Mouse (Mus musculus) neural tube, embryonic 13.5 days (tissue): ENCODE measurements around the gene Togaram1. TPM values are rescaled to one million over a fixed set of nuclear protein-coding genes. Genes with fewer than 3 reads are reported as not detected.

Experiments used
- ATAC-seq: fragments of 200-750 bp; cut with Nextera tagmentation; 2 replicates; pipeline ENCODE4 v1.8.0; 2017; ENCODE audit warnings: low read depth, mild to moderate bottlenecking, moderate TSS enrichment, moderate library complexity
- H3K27ac ChIP-seq: fragments of 300-500 bp; sonication (generic); replicated peaks from 2 replicates; pipeline ENCODE4 v1.5.1; 2015; ENCODE audit warnings: moderate library complexity, mild to moderate bottlenecking, inconsistent platforms
- H3K27me3 ChIP-seq: fragments of 300-500 bp; sonication (generic); 2 replicates; pipeline ENCODE4 v1.6.1; 2015; ENCODE audit warnings: mild to moderate bottlenecking, inconsistent platforms
- H3K36me3 ChIP-seq: fragments of 300-500 bp; sonication (generic); 2 replicates; pipeline ENCODE4 v1.6.1; 2015; ENCODE audit warnings: mild to moderate bottlenecking, inconsistent platforms
- H3K4me1 ChIP-seq: fragments of 300-500 bp; sonication (generic); replicated peaks from 2 replicates; pipeline ENCODE4 v1.6.1; 2015; ENCODE audit warnings: inconsistent platforms
- H3K4me2 ChIP-seq: fragments of 300-500 bp; sonication (generic); 2 replicates; pipeline ENCODE4 v1.6.1; 2015; ENCODE audit warnings: inconsistent platforms, mild to moderate bottlenecking, moderate library complexity
- H3K4me3 ChIP-seq: fragments of 300-500 bp; sonication (generic); 2 replicates; pipeline ENCODE4 v1.5.1; 2015; ENCODE audit warnings: mild to moderate bottlenecking, inconsistent platforms
- H3K9ac ChIP-seq: fragments of 300-500 bp; sonication (generic); 2 replicates; pipeline ENCODE4 v1.6.1; 2015; ENCODE audit warnings: moderate library complexity, mild to moderate bottlenecking, inconsistent platforms
- H3K9me3 ChIP-seq: fragments of 300-500 bp; sonication (generic); 2 replicates; pipeline ENCODE4 v1.6.1; 2016; ENCODE audit warnings: inconsistent platforms
- WGBS: fragments of 180-500 bp; shearing (Covaris S2); methylation state at CpG from one replicate; pipeline ENCODE4 v1.1.7; 2015; 5-methylcytosine and 5-hydroxymethylcytosine counted together
- polyA plus RNA-seq: library from polyadenylated mRNA; unstranded; fragments of >200 nt; fragmentation: Nextera tagmentation; extraction: Ambion mirVana; gene quantifications from 2 replicates; pipeline ENCODE4 v1.2.1, GENCODE M21; 2015

The Togaram1 gene
- 21.7 and 23.2 TPM in 2 replicates for polyA plus RNA-seq

DNA sequence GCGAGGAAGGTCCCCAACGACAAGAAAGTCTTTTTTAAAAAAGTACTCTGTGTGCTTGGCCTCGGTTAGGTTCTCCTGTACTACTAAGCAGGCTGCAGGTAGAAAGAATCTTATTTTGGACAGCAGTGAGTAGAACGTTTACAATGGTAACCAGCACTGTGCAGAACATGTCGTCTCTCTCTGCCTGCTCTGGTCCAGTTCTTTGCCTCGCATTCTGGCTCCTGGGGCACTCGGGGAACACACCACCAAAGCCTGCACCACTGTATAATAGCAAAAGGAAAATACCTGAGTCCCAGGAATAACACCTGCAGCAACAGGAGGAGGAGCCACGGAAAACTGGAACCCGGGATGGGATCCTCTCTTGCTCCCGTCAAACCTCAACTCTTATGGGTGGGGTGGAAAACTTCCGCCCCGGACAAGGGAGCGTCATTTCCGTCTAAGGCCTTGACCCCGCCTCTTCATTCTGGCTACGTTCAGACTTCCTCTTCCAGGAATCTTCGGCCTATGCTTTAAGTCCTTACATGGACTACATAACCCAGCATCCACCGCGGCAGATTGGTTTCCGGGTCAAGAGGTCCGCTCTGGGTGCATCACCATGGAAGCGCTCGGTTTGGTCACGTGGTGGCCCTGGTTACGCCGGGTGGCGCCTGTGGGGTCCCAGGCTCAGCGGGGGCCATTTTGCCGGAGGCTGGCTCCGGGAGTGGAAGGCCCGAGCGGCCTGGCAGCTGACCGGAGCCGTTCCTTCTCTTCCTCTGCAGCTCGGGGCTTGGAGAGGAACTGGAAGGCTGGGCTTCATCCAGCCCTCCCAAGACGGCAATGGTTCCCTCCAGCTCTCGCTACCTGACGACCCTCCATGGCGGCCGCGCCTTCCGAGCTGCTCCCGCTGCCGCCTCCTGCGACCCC lies at the start of gene Togaram1, which contains the start of gene Klhl28:
Gene Togaram1, plus strand, starts transcription at position 681 of the 903 bp plus-strand sequence.
Gene Klhl28, minus strand, starts transcription at position 411 of the 903 bp plus-strand sequence.
- H3K9me3 ChIP-seq, result no peaks in the 10 kb centered on the region
- no peaks in the 10 kb centered on the region for H3K36me3 ChIP-seq
- peak within 1 kb of the TSS; percentile 92 for H3K27ac ChIP-seq
- peaks cover 55% of the 10 kb centered on the region for H3K4me1 ChIP-seq
- 0% methylated on average over 45 of the region's 45 CpGs for WGBS
- ATAC-seq, result peak; percentile 100
- peak within 1 kb of the TSS; percentile 85 for H3K4me3 ChIP-seq
- H3K27me3 ChIP-seq, result no peaks in the 10 kb centered on the region
- H3K9ac ChIP-seq, result peak within 1 kb of the TSS; percentile 89
- H3K4me2 ChIP-seq, result peak within 1 kb of the TSS; percentile 99

DNA sequence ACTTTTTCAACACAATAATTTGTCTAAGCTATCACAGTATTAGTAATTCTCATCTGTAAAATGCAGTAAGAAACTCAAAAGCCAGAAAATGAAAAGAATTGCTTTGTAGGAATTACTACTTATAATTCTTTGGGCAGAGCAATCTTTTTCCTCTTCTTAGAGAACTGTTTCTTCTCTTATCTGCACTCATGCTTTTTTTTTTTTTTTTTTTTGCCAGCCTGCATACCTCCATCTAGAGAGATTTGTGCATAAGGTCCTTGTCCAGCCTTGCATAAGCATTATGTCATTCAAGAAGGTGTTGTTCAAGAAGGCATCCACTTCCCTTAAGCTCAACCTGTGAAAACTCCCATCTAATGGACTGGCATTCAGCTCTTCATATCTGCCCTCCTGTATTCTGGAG lies 48.9 kb upstream of the Togaram1 start:
- 0 out of 2 replicates have a peak, but pooled peaks cover 8% of the 10 kb centered on the region for H3K36me3 ChIP-seq
- H3K9me3 ChIP-seq, result no peaks in the 10 kb centered on the region
- ATAC-seq, result no peak
- H3K4me3 ChIP-seq, result no peak overlapping the region
- no peak overlapping the region for H3K27ac ChIP-seq
- H3K27me3 ChIP-seq, result no peaks in the 10 kb centered on the region
- peaks cover 10% of the 10 kb centered on the region; the same call in 1 of the 2 replicates for H3K4me1 ChIP-seq
- H3K4me2 ChIP-seq, result no peak overlapping the region
- H3K9ac ChIP-seq, result no peak overlapping the region

- no peaks in the 10 kb centered on the region for H3K27me3 ChIP-seq
- under 1% methylated on average over 74 of the region's 93 CpGs for WGBS
- H3K27ac ChIP-seq, result peak within 1 kb of the TSS; percentile 84
- peak within 1 kb of the TSS; percentile 81 for H3K4me3 ChIP-seq
- peaks cover 10% of the 10 kb centered on the region; the same call in 1 of the 2 replicates for H3K4me1 ChIP-seq
- 0 out of 2 replicates have a peak, but pooled peaks cover 13% of the 10 kb centered on the region for H3K36me3 ChIP-seq
- no peaks in the 10 kb centered on the region for H3K9me3 ChIP-seq
- H3K4me2 ChIP-seq, result peak within 1 kb of the TSS; percentile 77
- ATAC-seq, result peak; percentile 100
- peak within 1 kb of the TSS; percentile 88 for H3K9ac ChIP-seq
Measured at GRCm38 (mm10) chr12:64917578-64918471, 47.8 kb upstream of the Togaram1 start, which contains the start of gene Gm527. Gene Gm527, plus strand, starts transcription at chr12:64917906.

GRCm38 (mm10) chr12:64937493-64937892 lies 28.1 kb upstream of the Togaram1 start:
- no peaks in the 10 kb centered on the region for H3K27me3 ChIP-seq
- H3K27ac ChIP-seq, result no peak overlapping the region
- no peaks in the 10 kb centered on the region for H3K4me1 ChIP-seq
- H3K9me3 ChIP-seq, result no peaks in the 10 kb centered on the region
- 84% methylated on average over 2 of the region's 2 CpGs for WGBS
- no peak overlapping the region for H3K4me3 ChIP-seq
- peaks cover 13% of the 10 kb centered on the region; the same call in 1 of the 2 replicates for H3K36me3 ChIP-seq
- no peak overlapping the region for H3K4me2 ChIP-seq
- H3K9ac ChIP-seq, result no peak overlapping the region
- ATAC-seq, result no peak

GRCm38 (mm10) chr12:64964560-64964959 lies 1.0 kb upstream of the Togaram1 start:
- H3K27me3 ChIP-seq, result no peaks in the 10 kb centered on the region
- H3K4me1 ChIP-seq, result peaks cover 47% of the 10 kb centered on the region
- H3K9me3 ChIP-seq, result no peaks in the 10 kb centered on the region
- no peak for ATAC-seq
- peak overlapping the region; percentile 70 for H3K9ac ChIP-seq
- H3K4me2 ChIP-seq, result peak overlapping the region; percentile 88
- 34% methylated on average over 4 of the region's 4 CpGs for WGBS
- H3K4me3 ChIP-seq, result peak overlapping the region; percentile 85
- 0 out of 2 replicates have a peak overlapping the region, but pooled peaks have one; percentile 59 for H3K27ac ChIP-seq
- H3K36me3 ChIP-seq, result no peaks in the 10 kb centered on the region

GRCm38 (mm10) chr12:64966101-64966631 lies 562 bp downstream of the Togaram1 start:
- Histone ChIP-seq H3K4me2 (peak overlapping the region; percentile 99), H3K4me3 (peak overlapping the region; percentile 85), H3K27ac (peak overlapping the region; percentile 92), H3K36me3 (no peaks in the 10 kb centered on the region), H3K9me3 (no peaks in the 10 kb centered on the region), H3K4me1 (peaks cover 63% of the 10 kb centered on the region), H3K27me3 (no peaks in the 10 kb centered on the region), H3K9ac (peak overlapping the region; percentile 89)
- under 1% methylated on average over 44 of the region's 44 CpGs for WGBS
- ATAC-seq, result peak; percentile 44; the same call in 1 of the 2 replicates

GRCm38 (mm10) chr12:64966652-64967435 lies 1.2 kb downstream of the Togaram1 start:
- H3K27ac ChIP-seq, result peak overlapping the region; percentile 92
- no peaks in the 10 kb centered on the region for H3K9me3 ChIP-seq
- H3K4me2 ChIP-seq, result peak overlapping the region; percentile 99
- no peaks in the 10 kb centered on the region for H3K27me3 ChIP-seq
- WGBS, result 4% methylated on average over 19 of the region's 19 CpGs
- H3K9ac ChIP-seq, result peak overlapping the region; percentile 89
- H3K4me3 ChIP-seq, result peak overlapping the region; percentile 85
- no peaks in the 10 kb centered on the region for H3K36me3 ChIP-seq
- ATAC-seq, result no peak
- peaks cover 70% of the 10 kb centered on the region for H3K4me1 ChIP-seq

- Histone ChIP-seq H3K9me3 (no peaks in the 10 kb centered on the region), H3K27ac (no peak overlapping the region), H3K4me1 (peaks cover 75% of the 10 kb centered on the region), H3K4me2 (peak overlapping the region; percentile 99), H3K27me3 (no peaks in the 10 kb centered on the region), H3K9ac (peak overlapping the region; percentile 89), H3K36me3 (0 out of 2 replicates have a peak, but pooled peaks cover 3% of the 10 kb centered on the region), H3K4me3 (peak overlapping the region; percentile 85)
- under 1% methylated on average over 9 of the region's 9 CpGs for WGBS
- ATAC-seq, result no peak
Measured at GRCm38 (mm10) chr12:64967470-64967869, 1.9 kb downstream of the Togaram1 start.

DNA sequence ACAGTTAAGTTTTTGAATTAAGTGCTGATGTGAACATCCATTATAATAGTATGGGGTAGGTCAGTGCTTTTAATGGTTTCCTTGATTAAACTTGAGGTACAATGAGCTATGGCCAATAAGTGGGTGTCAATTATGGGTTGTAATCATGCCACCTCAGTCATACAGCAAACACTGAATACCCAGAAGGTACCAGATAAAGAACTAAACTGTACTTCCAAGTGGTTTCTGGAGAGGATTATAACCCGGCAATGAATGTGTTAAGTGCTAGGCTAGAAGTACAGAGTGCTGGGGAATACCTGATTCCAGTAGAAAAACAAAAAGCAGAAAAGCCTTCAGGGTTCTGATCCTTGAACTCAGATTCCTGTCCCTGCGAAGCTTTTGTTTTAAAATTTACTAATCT lies 2.5 kb downstream of the Togaram1 start:
- Histone ChIP-seq H3K9me3 (no peaks in the 10 kb centered on the region), H3K4me3 (peak overlapping the region; percentile 85), H3K27ac (no peak overlapping the region), H3K9ac (peak overlapping the region; percentile 89), H3K27me3 (no peaks in the 10 kb centered on the region), H3K4me2 (peak overlapping the region; percentile 99), H3K36me3 (0 out of 2 replicates have a peak, but pooled peaks cover 3% of the 10 kb centered on the region), H3K4me1 (peaks cover 78% of the 10 kb centered on the region)
- ATAC-seq, result no peak
- WGBS, result 10% methylated on average over 2 of the region's 2 CpGs

GRCm38 (mm10) chr12:64971399-64971798 lies 5.8 kb downstream of the Togaram1 start:
- Histone ChIP-seq H3K4me3 (0 out of 2 replicates have a peak overlapping the region, but pooled peaks have one; percentile 85), H3K9ac (peak overlapping the region; percentile 38; the same call in 1 of the 2 replicates), H3K4me1 (peaks cover 71% of the 10 kb centered on the region), H3K27ac (no peak overlapping the region), H3K4me2 (peak overlapping the region; percentile 99), H3K9me3 (no peaks in the 10 kb centered on the region), H3K36me3 (0 out of 2 replicates have a peak, but pooled peaks cover 3% of the 10 kb centered on the region), H3K27me3 (no peaks in the 10 kb centered on the region)
- ATAC-seq, result no peak

- WGBS, result 85% methylated on average over 6 of the region's 6 CpGs
- Histone ChIP-seq H3K9me3 (no peaks in the 10 kb centered on the region), H3K27me3 (no peaks in the 10 kb centered on the region), H3K4me1 (peaks cover 64% of the 10 kb centered on the region), H3K36me3 (0 out of 2 replicates have a peak, but pooled peaks cover 5% of the 10 kb centered on the region), H3K27ac (no peak overlapping the region), H3K4me2 (peak overlapping the region; percentile 99), H3K4me3 (no peak overlapping the region), H3K9ac (no peak overlapping the region)
- ATAC-seq, result no peak
Measured at GRCm38 (mm10) chr12:64972063-64972462, 6.5 kb downstream of the Togaram1 start.
